Mouse (Mus musculus): ENCODE results near the gene Spns1. TPM values are rescaled to one million over a fixed set of nuclear protein-coding genes. Genes with fewer than 3 reads are reported as not detected.

Gene Spns1
- polyA plus RNA-seq, 1 experiment from 2014 or later = 39.5 TPM

GRCm38 (mm10) chr7:126353251-126353993 is 23.8 kb downstream of the Spns1 start:
- ATAC-seq (ENCODE audit: insufficient number of reproducible peaks, insufficient read depth, low FRiP score, low read depth) = no peak
- Histone ChIP-seq H3K4me3 (ENCODE audit: low read depth, low read length) (no peak overlapping the region), H3K4me2 (replicated peaks; ENCODE audit: low read depth, low read length) (no peak overlapping the region), H3K9me3 (ENCODE audit: control insufficient read depth, low read depth, low read length) (no peaks in the 10 kb centered on the region), H3K27me3 (ENCODE audit: control insufficient read depth, insufficient read depth, low read length) (no peaks in the 10 kb centered on the region), H3K36me3 (ENCODE audit: control insufficient read depth, insufficient read depth, low read length) (no peaks in the 10 kb centered on the region), H3K9ac (replicated peaks; ENCODE audit: low read depth, low read length) (no peak overlapping the region), H3K4me1 (ENCODE audit: control insufficient read depth, insufficient read depth, low read length) (no peaks in the 10 kb centered on the region), H3K27ac (ENCODE audit: low read length) (no peak overlapping the region)
- 63% methylated on average over 11 of the region's 11 CpGs for WGBS

- no peak overlapping the region for H3K4me3 ChIP-seq (ENCODE audit: low read depth, low read length)
- no peaks in the 10 kb centered on the region for H3K9me3 ChIP-seq (ENCODE audit: control insufficient read depth, low read depth, low read length)
- WGBS = 48% methylated on average over 10 of the region's 10 CpGs
- H3K4me1 ChIP-seq (ENCODE audit: control insufficient read depth, insufficient read depth, low read length) = no peaks in the 10 kb centered on the region
- H3K9ac ChIP-seq (replicated peaks; ENCODE audit: low read depth, low read length) = no peak overlapping the region
- no peaks in the 10 kb centered on the region for H3K36me3 ChIP-seq (ENCODE audit: control insufficient read depth, insufficient read depth, low read length)
- H3K27me3 ChIP-seq (ENCODE audit: control insufficient read depth, insufficient read depth, low read length) = no peaks in the 10 kb centered on the region
- no peak for ATAC-seq (ENCODE audit: insufficient number of reproducible peaks, insufficient read depth, low FRiP score, low read depth)
- H3K4me2 ChIP-seq (replicated peaks; ENCODE audit: low read depth, low read length) = no peak overlapping the region
- H3K27ac ChIP-seq (ENCODE audit: low read length) = no peak overlapping the region
Observed at GRCm38 (mm10) chr7:126351419-126351951, 25.8 kb downstream of the Spns1 start.

DNA sequence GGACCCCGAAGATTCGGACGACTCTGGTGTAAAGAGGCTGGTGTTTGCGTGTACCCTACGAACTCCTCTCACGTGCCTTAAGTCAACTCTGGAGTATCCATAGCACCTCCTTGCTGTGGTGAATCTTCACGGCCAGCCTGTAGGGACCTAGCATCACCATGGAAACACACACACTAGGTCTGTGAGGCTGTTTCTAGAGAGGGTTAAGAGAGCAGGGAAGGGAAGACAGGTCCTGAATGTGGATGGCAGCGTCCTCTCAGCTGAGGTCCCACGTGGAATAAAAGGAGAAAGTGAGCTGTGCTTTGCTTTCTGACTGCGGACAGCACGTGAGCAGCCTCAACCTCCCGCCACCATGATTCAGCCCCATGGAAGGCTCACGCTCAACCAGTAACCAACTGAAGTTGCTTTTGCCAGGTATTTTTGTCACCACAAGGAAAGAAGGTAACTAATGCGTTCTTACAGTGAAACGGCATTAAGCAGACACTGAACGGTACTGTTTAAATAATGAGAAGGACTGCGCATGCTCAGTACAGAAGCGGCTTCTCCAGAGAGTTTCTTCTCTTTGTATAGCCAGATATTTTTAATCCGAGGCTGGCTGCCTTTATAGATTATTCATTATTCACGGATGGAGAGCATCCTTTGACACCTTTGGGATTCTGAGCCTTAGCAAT is 26.4 kb downstream of the Spns1 start:
- no peak overlapping the region for H3K4me3 ChIP-seq (ENCODE audit: low read depth, low read length)
- no peaks in the 10 kb centered on the region for H3K27me3 ChIP-seq (ENCODE audit: control insufficient read depth, insufficient read depth, low read length)
- 59% methylated on average over 20 of the region's 20 CpGs for whole genome bisulfite sequencing
- H3K9me3 ChIP-seq (ENCODE audit: control insufficient read depth, low read depth, low read length) = no peaks in the 10 kb centered on the region
- no peaks in the 10 kb centered on the region for H3K36me3 ChIP-seq (ENCODE audit: control insufficient read depth, insufficient read depth, low read length)
- no peak for ATAC-seq (ENCODE audit: insufficient number of reproducible peaks, insufficient read depth, low FRiP score, low read depth)
- H3K27ac ChIP-seq (ENCODE audit: low read length) = no peak overlapping the region
- H3K4me1 ChIP-seq (ENCODE audit: control insufficient read depth, insufficient read depth, low read length) = no peaks in the 10 kb centered on the region
- H3K4me2 ChIP-seq (replicated peaks; ENCODE audit: low read depth, low read length) = no peak overlapping the region
- no peak overlapping the region for H3K9ac ChIP-seq (replicated peaks; ENCODE audit: low read depth, low read length)

- no peak for ATAC-seq (ENCODE audit: insufficient number of reproducible peaks, insufficient read depth, low FRiP score, low read depth)
- H3K9ac ChIP-seq (replicated peaks; ENCODE audit: low read depth, low read length) = no peak overlapping the region
- H3K4me3 ChIP-seq (ENCODE audit: low read depth, low read length) = no peak overlapping the region
- no peaks in the 10 kb centered on the region for H3K9me3 ChIP-seq (ENCODE audit: control insufficient read depth, low read depth, low read length)
- no peak overlapping the region for H3K4me2 ChIP-seq (replicated peaks; ENCODE audit: low read depth, low read length)
- H3K27ac ChIP-seq (ENCODE audit: low read length) = no peak overlapping the region
- H3K36me3 ChIP-seq (ENCODE audit: control insufficient read depth, insufficient read depth, low read length) = no peaks in the 10 kb centered on the region
- H3K4me1 ChIP-seq (ENCODE audit: control insufficient read depth, insufficient read depth, low read length) = no peaks in the 10 kb centered on the region
- no peaks in the 10 kb centered on the region for H3K27me3 ChIP-seq (ENCODE audit: control insufficient read depth, insufficient read depth, low read length)
- 56% methylated on average over 8 of the region's 8 CpGs for WGBS
Observed at GRCm38 (mm10) chr7:126348293-126348692, 29.0 kb downstream of the Spns1 start.

DNA sequence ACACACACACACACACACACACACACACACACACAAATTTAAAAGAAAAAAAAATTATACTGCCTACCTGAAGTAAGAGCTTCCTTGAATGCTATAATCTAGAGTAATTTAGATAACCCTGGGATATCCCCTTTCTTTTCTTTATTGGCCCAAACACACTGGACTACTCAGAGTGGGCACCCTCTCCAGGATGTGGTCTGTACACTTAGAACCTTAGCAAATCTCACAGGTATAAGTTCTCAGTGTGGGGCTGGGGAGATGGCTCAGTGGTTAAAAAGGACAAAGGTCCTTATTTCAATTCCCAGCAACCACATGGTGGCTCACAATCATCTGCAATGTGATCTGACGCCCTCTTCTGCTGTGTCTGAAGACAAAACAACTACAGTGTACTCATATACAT is 30.2 kb downstream of the Spns1 start:
- WGBS = 50% methylated on average over 1 of the region's 1 CpGs
- H3K4me1 ChIP-seq (ENCODE audit: control insufficient read depth, insufficient read depth, low read length) = no peaks in the 10 kb centered on the region
- H3K9me3 ChIP-seq (ENCODE audit: control insufficient read depth, low read depth, low read length) = no peaks in the 10 kb centered on the region
- H3K4me2 ChIP-seq (replicated peaks; ENCODE audit: low read depth, low read length) = no peak overlapping the region
- ATAC-seq (ENCODE audit: insufficient number of reproducible peaks, insufficient read depth, low FRiP score, low read depth) = no peak
- no peaks in the 10 kb centered on the region for H3K27me3 ChIP-seq (ENCODE audit: control insufficient read depth, insufficient read depth, low read length)
- H3K4me3 ChIP-seq (ENCODE audit: low read depth, low read length) = no peak overlapping the region
- H3K9ac ChIP-seq (replicated peaks; ENCODE audit: low read depth, low read length) = no peak overlapping the region
- H3K36me3 ChIP-seq (ENCODE audit: control insufficient read depth, insufficient read depth, low read length) = no peaks in the 10 kb centered on the region
- no peak overlapping the region for H3K27ac ChIP-seq (ENCODE audit: low read length)

DNA sequence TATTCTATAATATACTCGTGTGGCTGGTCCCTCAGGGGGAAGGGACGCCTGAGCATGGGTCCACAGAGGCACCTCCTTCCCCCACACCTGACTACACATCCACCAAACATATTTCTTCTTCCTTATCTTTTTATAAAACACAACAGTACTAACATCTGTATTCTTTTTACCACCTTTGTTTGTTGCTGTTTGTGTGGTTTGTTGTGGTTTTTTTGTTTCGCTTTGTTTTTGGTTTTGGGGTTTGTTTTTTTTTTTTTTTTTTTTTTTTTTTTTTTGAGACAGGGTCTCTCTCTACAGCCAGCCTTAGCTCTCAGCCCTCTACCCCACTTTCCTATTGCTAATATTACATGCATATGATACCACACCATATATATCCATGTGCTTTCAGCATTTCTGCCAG is 31.3 kb downstream of the Spns1 start:
- no peak overlapping the region for H3K27ac ChIP-seq (ENCODE audit: low read length)
- no peaks in the 10 kb centered on the region for H3K36me3 ChIP-seq (ENCODE audit: control insufficient read depth, insufficient read depth, low read length)
- H3K4me2 ChIP-seq (replicated peaks; ENCODE audit: low read depth, low read length) = no peak overlapping the region
- H3K4me1 ChIP-seq (ENCODE audit: control insufficient read depth, insufficient read depth, low read length) = no peaks in the 10 kb centered on the region
- H3K9me3 ChIP-seq (ENCODE audit: control insufficient read depth, low read depth, low read length) = no peaks in the 10 kb centered on the region
- H3K4me3 ChIP-seq (ENCODE audit: low read depth, low read length) = no peak overlapping the region
- no peak overlapping the region for H3K9ac ChIP-seq (replicated peaks; ENCODE audit: low read depth, low read length)
- no peak for ATAC-seq (ENCODE audit: insufficient number of reproducible peaks, insufficient read depth, low FRiP score, low read depth)
- 53% methylated on average over 3 of the region's 3 CpGs for WGBS
- H3K27me3 ChIP-seq (ENCODE audit: control insufficient read depth, insufficient read depth, low read length) = no peaks in the 10 kb centered on the region

DNA sequence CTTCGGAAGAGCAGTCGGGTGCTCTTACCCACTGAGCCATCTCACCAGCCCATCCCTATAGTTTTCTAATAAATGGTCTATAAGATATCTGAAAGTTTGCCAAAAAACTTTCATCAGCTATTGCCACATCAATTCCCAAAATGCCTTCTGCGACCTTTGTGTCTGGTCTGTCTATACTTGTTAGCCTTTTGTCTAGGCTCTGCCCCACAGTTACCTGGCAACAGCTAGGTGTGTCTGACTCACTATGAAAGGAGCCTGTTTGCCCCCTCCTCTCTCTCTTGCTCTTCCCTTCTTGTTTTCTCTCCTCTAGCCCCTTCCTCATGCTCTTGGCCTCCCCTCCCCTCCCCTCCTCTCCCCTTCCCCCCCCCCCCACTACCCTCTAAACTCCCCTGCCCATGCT is 31.7 kb downstream of the Spns1 start:
- H3K4me3 ChIP-seq (ENCODE audit: low read depth, low read length) = no peak overlapping the region
- 58% methylated on average over 3 of the region's 3 CpGs for WGBS
- H3K9me3 ChIP-seq (ENCODE audit: control insufficient read depth, low read depth, low read length) = no peaks in the 10 kb centered on the region
- H3K36me3 ChIP-seq (ENCODE audit: control insufficient read depth, insufficient read depth, low read length) = no peaks in the 10 kb centered on the region
- ATAC-seq (ENCODE audit: insufficient number of reproducible peaks, insufficient read depth, low FRiP score, low read depth) = peak; percentile 58; the same call in 1 of the 2 replicates
- H3K9ac ChIP-seq (replicated peaks; ENCODE audit: low read depth, low read length) = no peak overlapping the region
- no peak overlapping the region for H3K4me2 ChIP-seq (replicated peaks; ENCODE audit: low read depth, low read length)
- no peaks in the 10 kb centered on the region for H3K27me3 ChIP-seq (ENCODE audit: control insufficient read depth, insufficient read depth, low read length)
- no peaks in the 10 kb centered on the region for H3K4me1 ChIP-seq (ENCODE audit: control insufficient read depth, insufficient read depth, low read length)
- no peak overlapping the region for H3K27ac ChIP-seq (ENCODE audit: low read length)

GRCm38 (mm10) chr7:126340896-126341295 is 36.4 kb downstream of the Spns1 start:
- no peaks in the 10 kb centered on the region for H3K27me3 ChIP-seq (ENCODE audit: control insufficient read depth, insufficient read depth, low read length)
- H3K4me1 ChIP-seq (ENCODE audit: control insufficient read depth, insufficient read depth, low read length) = no peaks in the 10 kb centered on the region
- WGBS = 33% methylated on average over 6 of the region's 6 CpGs
- H3K4me2 ChIP-seq (replicated peaks; ENCODE audit: low read depth, low read length) = no peak overlapping the region
- H3K9me3 ChIP-seq (ENCODE audit: control insufficient read depth, low read depth, low read length) = no peaks in the 10 kb centered on the region
- no peak overlapping the region for H3K27ac ChIP-seq (ENCODE audit: low read length)
- ATAC-seq (ENCODE audit: insufficient number of reproducible peaks, insufficient read depth, low FRiP score, low read depth) = no peak
- no peaks in the 10 kb centered on the region for H3K36me3 ChIP-seq (ENCODE audit: control insufficient read depth, insufficient read depth, low read length)
- no peak overlapping the region for H3K4me3 ChIP-seq (ENCODE audit: low read depth, low read length)
- no peak overlapping the region for H3K9ac ChIP-seq (replicated peaks; ENCODE audit: low read depth, low read length)
